Mouse (Mus musculus) hindbrain, embryonic 16.5 days (tissue): Measurements from ENCODE around the gene Myo6. TPM values are rescaled to one million over a fixed set of nuclear protein-coding genes. Genes with fewer than 3 reads are reported as not detected.

ENCODE experiments used
- ATAC-seq: fragments of 200-750 bp; cut with Nextera tagmentation; 2 replicates; pipeline ENCODE4 v1.8.0; 2017; ENCODE audit warnings: moderate TSS enrichment, moderate library complexity
- H3K27ac ChIP-seq: fragments of 300-500 bp; sonication (generic); 2 replicates; pipeline ENCODE4 v1.5.1; 2014; ENCODE audit warnings: low read depth, mild to moderate bottlenecking, control low read depth, low read length, moderate library complexity
- H3K27me3 ChIP-seq: fragments of 300-500 bp; sonication (generic); replicated peaks from 2 replicates; pipeline ENCODE4 v1.6.1; 2014; ENCODE audit warnings: low read length; ENCODE audit not compliant: control insufficient read depth, insufficient read depth
- H3K36me3 ChIP-seq: fragments of 300-500 bp; sonication (generic); 2 replicates; pipeline ENCODE4 v1.6.1; 2014; ENCODE audit warnings: mild to moderate bottlenecking, low read length, moderate library complexity, mixed read lengths; ENCODE audit not compliant: control insufficient read depth, insufficient read depth
- H3K4me1 ChIP-seq: fragments of 300-500 bp; sonication (generic); 2 replicates; pipeline ENCODE4 v1.6.1; 2014; ENCODE audit warnings: low read depth, low read length; ENCODE audit not compliant: control insufficient read depth, insufficient read depth
- H3K4me2 ChIP-seq: fragments of 300-500 bp; sonication (generic); 2 replicates; pipeline ENCODE4 v1.6.1; 2014; ENCODE audit warnings: mild to moderate bottlenecking, low read length, control low read depth, moderate library complexity
- H3K4me3 ChIP-seq: fragments of 300-500 bp; sonication (generic); 2 replicates; pipeline ENCODE4 v1.5.1; 2014; ENCODE audit warnings: mild to moderate bottlenecking, low read length, control low read depth, moderate library complexity
- H3K9ac ChIP-seq: fragments of 300-500 bp; sonication (generic); 2 replicates; pipeline ENCODE4 v1.6.1; 2014; ENCODE audit warnings: low read depth, mild to moderate bottlenecking, control low read depth, low read length, moderate library complexity
- H3K9me3 ChIP-seq: fragments of 300-500 bp; sonication (generic); 2 replicates; pipeline ENCODE4 v1.6.1; 2014; ENCODE audit warnings: mild to moderate bottlenecking, low read length, moderate library complexity; ENCODE audit not compliant: control insufficient read depth
- WGBS: fragments of 180-500 bp; shearing (Covaris S2); extraction: QIAGEN DNeasy Blood & Tissue Kit; methylation state at CpG from one replicate; pipeline ENCODE4 v1.1.7; 2014; 5-methylcytosine and 5-hydroxymethylcytosine counted together
- polyA plus RNA-seq: library from polyadenylated mRNA; unstranded; fragments of >200 nt; fragmentation: Nextera tagmentation; extraction: Ambion mirVana; gene quantifications from 2 replicates; pipeline ENCODE4 v1.2.1, GENCODE M21; 2015

The Myo6 gene
- polyA plus RNA-seq, 1 experiment from 2014 or later: 26.8 TPM

DNA sequence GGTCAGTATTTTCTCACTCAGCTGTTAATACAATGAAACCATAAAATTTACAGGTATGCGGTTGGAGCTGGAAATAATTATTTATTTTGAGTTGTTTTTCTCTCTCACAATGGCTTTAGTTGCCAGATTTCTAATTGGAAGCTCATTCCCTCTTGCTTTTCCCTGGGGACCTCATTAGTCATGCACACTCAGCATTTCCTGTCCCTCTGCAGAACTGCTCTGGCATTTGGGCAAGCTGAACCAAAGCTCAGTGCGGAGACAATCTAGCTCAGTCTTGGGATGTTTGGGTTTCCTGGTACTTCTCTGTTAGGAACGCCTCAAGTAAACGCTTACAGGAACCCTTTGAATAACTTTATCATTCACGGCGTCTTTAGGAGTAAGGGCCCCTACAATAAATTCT, 76.9 kb downstream of the Myo6 start:
- WGBS: 79% methylated on average over 6 of the region's 6 CpGs
- Histone ChIP-seq H3K27me3 (no peaks in the 10 kb centered on the region), H3K9ac (no peak overlapping the region), H3K4me1 (no peaks in the 10 kb centered on the region), H3K4me2 (no peak overlapping the region), H3K36me3 (no peaks in the 10 kb centered on the region), H3K9me3 (no peaks in the 10 kb centered on the region; the same call in 1 of the 2 replicates), H3K27ac (no peak overlapping the region), H3K4me3 (no peak overlapping the region)
- ATAC-seq: 0 out of 2 replicates have a peak, but pooled peaks have one; percentile 54

DNA sequence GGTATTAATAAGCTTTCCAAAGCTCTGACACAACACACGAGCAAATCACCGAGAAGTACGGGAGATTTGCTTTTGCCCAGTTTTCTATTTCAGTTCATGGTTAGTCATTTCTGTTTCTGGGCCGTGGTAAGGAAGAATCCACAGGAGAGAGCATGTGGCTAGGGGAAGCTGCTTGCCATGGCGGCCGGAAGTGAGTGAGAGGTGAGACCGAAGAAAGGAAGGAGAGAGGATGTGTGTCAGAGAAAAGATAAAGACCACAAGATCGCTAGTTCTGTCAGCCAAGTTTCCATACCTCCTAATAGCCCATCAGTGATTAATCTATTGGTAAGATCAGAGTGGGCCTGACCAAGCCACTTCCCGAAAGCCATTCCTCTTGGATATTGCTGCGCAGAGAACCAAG, 87.3 kb downstream of the Myo6 start:
- Histone ChIP-seq H3K4me3 (no peak overlapping the region), H3K9ac (no peak overlapping the region), H3K27me3 (no peaks in the 10 kb centered on the region), H3K4me2 (no peak overlapping the region), H3K27ac (no peak overlapping the region), H3K9me3 (no peaks in the 10 kb centered on the region), H3K4me1 (no peaks in the 10 kb centered on the region), H3K36me3 (0 out of 2 replicates have a peak, but pooled peaks cover 2% of the 10 kb centered on the region)
- WGBS: 93% methylated on average over 10 of the region's 10 CpGs
- no peak for ATAC-seq

DNA sequence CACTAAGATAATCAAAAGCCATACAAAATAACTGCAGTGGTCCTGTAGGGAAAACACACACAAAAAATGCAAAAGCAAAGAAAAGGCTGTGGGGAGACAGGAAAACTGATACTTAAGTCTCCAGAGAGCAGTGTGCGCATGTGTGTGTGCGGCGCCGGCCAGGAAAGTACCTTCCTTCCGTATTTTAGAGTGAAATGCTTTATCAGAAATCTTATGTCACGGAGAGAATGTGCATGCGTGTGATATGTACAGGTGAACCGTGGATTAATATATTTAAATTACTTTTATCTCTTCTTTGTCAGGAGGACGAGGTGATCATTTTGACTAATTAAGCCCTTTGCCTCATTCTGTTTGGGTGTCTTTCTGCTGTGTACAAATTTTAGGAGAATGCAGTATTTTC, 88.4 kb downstream of the Myo6 start:
- H3K4me3 ChIP-seq: no peak overlapping the region
- H3K4me2 ChIP-seq: no peak overlapping the region
- H3K27ac ChIP-seq: no peak overlapping the region
- no peak for ATAC-seq
- H3K4me1 ChIP-seq: no peaks in the 10 kb centered on the region
- no peak overlapping the region for H3K9ac ChIP-seq
- H3K27me3 ChIP-seq: no peaks in the 10 kb centered on the region
- no peaks in the 10 kb centered on the region for H3K9me3 ChIP-seq
- WGBS: 89% methylated on average over 9 of the region's 9 CpGs
- H3K36me3 ChIP-seq: 0 out of 2 replicates have a peak, but pooled peaks cover 2% of the 10 kb centered on the region

DNA sequence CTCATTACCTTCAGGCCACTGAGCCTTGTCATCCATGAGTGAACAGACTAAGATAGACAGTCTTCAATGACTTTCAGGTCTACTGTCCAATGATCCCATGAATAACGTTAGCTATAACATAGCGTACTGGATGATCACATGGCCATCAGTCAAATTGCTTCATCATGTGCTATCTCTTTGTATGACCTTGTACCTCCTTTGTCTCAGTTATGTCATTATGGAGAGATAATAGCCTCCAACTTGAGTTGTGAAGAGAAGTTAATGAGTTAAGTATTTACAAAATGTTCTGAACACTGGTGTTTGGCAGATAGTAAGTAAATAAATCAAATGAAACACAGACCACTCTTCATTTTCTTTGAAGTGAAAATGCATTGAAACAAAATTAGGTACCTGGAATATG, 91.7 kb downstream of the Myo6 start:
- no peak overlapping the region for H3K27ac ChIP-seq
- no peak overlapping the region for H3K9ac ChIP-seq
- no peak for ATAC-seq
- no peaks in the 10 kb centered on the region for H3K27me3 ChIP-seq
- H3K4me2 ChIP-seq: no peak overlapping the region
- H3K36me3 ChIP-seq: 0 out of 2 replicates have a peak, but pooled peaks cover 2% of the 10 kb centered on the region
- no peaks in the 10 kb centered on the region for H3K4me1 ChIP-seq
- no peak overlapping the region for H3K4me3 ChIP-seq
- WGBS: 89% methylated on average over 2 of the region's 2 CpGs
- H3K9me3 ChIP-seq: no peaks in the 10 kb centered on the region

DNA sequence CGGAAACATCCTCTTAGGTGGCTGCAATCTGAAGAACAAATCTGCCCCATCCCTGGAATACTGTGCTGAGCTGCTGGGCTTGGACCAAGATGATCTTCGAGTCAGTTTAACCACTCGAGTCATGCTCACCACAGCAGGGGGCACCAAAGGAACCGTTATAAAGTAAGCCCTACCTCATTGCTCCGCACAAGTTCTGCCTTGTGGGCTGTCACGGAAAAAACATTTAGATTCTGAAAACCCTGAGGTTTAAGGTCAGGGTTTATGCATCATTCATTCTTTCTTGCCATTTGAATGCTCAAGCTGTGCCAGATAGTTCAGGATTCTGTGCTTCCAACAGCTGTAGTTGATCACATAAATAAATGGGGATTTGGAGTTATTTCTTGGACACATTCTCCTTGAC, 93.6 kb downstream of the Myo6 start:
- no peaks in the 10 kb centered on the region for H3K27me3 ChIP-seq
- no peak overlapping the region for H3K4me2 ChIP-seq
- no peaks in the 10 kb centered on the region for H3K9me3 ChIP-seq
- no peak overlapping the region for H3K9ac ChIP-seq
- H3K4me3 ChIP-seq: no peak overlapping the region
- H3K27ac ChIP-seq: no peak overlapping the region
- no peak for ATAC-seq
- no peaks in the 10 kb centered on the region for H3K4me1 ChIP-seq
- 64% methylated on average over 6 of the region's 6 CpGs for WGBS
- H3K36me3 ChIP-seq: 0 out of 2 replicates have a peak, but pooled peaks cover 2% of the 10 kb centered on the region

DNA sequence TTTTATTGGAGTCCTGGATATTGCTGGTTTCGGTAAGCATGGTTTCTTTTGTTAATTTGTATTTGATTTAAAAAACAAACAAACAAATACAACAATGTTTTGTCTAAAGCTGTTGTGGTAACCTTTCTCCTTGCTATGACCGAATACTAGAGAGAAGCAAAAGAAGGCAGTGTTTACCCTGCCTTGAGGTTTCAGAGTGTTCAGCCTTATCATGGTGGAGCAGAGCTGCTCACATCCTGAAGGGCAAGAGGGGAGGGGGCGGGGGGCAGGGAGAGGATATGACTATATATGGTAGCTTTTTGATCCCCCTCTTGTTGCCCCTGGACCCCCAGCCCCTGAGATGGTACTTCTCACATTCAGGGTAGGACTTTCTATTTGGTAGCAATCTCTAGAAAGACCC, 96.1 kb downstream of the Myo6 start:
- 0 out of 2 replicates have a peak, but pooled peaks cover 2% of the 10 kb centered on the region for H3K36me3 ChIP-seq
- H3K4me1 ChIP-seq: no peaks in the 10 kb centered on the region
- 83% methylated on average over 3 of the region's 3 CpGs for whole genome bisulfite sequencing
- H3K4me2 ChIP-seq: no peak overlapping the region
- no peaks in the 10 kb centered on the region for H3K9me3 ChIP-seq
- H3K27me3 ChIP-seq: no peaks in the 10 kb centered on the region
- H3K27ac ChIP-seq: no peak overlapping the region
- no peak overlapping the region for H3K9ac ChIP-seq
- no peak overlapping the region for H3K4me3 ChIP-seq
- no peak for ATAC-seq

DNA sequence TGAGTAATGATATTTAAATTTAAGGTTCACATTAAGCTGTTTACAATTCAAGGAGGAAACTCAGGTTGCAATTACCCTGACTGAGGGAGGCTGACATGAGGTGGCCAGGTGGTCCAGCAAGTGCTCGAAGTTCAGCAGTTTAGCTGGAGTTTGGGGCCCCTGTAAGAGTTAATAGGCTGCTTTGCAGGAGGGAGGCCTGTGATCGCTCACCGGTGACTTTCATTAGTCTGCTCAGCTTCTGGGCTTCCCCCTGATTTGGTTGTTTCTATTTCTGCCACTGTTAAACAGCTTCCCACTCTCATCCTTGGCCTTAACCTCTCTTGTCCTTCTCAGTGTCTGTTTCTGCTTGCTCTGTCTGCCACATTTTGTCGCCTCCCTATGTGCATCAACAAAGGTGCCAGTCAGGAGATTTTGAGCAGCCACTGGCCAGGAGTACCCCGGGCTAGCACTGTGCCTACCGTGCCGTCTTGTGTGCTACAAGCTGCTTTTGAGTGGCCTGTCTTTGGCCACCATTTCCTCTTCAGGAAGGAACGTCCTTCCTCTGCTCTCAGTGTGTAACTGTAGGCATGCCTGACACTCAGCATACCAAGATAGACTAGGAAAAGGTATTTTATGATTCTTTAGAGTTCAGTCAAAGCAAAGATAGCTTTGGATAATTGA, 97.7 kb downstream of the Myo6 start:
- Histone ChIP-seq H3K9ac (no peak overlapping the region), H3K27me3 (no peaks in the 10 kb centered on the region), H3K9me3 (no peaks in the 10 kb centered on the region), H3K4me2 (no peak overlapping the region), H3K4me3 (no peak overlapping the region), H3K4me1 (no peaks in the 10 kb centered on the region), H3K36me3 (peaks cover 2% of the 10 kb centered on the region; the same call in 1 of the 2 replicates), H3K27ac (no peak overlapping the region)
- WGBS: 59% methylated on average over 8 of the region's 8 CpGs
- ATAC-seq: no peak

DNA sequence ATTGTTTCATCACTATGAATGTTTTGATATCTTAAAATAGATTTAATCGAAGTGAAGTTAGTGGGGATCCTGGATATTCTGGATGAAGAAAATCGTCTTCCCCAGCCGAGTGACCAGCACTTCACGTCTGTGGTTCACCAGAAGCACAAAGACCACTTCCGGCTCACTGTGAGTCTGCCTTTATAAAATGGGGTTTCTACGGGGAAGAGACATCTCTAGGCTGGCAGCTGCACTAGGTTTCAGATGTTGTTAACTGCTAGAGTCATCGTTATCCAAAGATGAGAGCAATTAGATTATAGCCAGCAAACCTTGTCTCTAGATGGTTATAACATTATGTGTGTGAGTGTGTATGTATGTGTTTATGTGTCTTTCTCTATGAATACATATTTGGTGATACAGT, 101.3 kb downstream of the Myo6 start:
- H3K9me3 ChIP-seq: no peaks in the 10 kb centered on the region
- H3K4me2 ChIP-seq: no peak overlapping the region
- H3K27me3 ChIP-seq: no peaks in the 10 kb centered on the region
- H3K27ac ChIP-seq: no peak overlapping the region
- H3K4me3 ChIP-seq: no peak overlapping the region
- no peaks in the 10 kb centered on the region for H3K4me1 ChIP-seq
- H3K9ac ChIP-seq: no peak overlapping the region
- peaks cover 2% of the 10 kb centered on the region; the same call in 1 of the 2 replicates for H3K36me3 ChIP-seq
- no peak for ATAC-seq
- WGBS: 89% methylated on average over 7 of the region's 7 CpGs

DNA sequence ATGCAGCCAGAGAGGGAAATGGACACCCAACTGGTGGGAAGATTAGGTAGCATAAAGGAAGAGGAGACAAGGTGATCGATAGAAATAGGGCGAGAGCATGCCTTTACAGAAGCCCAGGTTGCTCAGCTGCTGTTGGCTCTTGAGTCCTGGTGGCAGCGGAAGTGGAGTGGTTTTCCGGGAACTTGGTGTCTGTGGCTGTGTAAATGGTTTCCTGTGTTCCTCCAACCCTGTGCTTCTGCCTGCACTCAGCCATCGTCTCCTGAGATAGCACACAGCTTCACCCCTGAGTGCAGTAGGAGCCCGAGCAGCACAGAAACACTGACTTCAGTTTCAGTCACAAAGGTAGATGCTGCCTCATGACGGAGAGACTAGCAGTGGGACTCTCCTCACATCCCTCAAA, 101.7 kb downstream of the Myo6 start:
- Histone ChIP-seq H3K27me3 (no peaks in the 10 kb centered on the region), H3K27ac (no peak overlapping the region), H3K4me2 (no peak overlapping the region), H3K9me3 (no peaks in the 10 kb centered on the region), H3K4me3 (no peak overlapping the region), H3K36me3 (peaks cover 2% of the 10 kb centered on the region; the same call in 1 of the 2 replicates), H3K9ac (no peak overlapping the region), H3K4me1 (no peaks in the 10 kb centered on the region)
- no peak for ATAC-seq
- WGBS: 96% methylated on average over 7 of the region's 7 CpGs
